Mouse (Mus musculus): ENCODE measurements around the gene Gm11114. TPM values are rescaled to one million over a fixed set of nuclear protein-coding genes. Genes with fewer than 3 reads are reported as not detected.

Gene Gm11114
- polyA plus RNA-seq (2012; rRNA removed) = not detected in 2 replicates

GRCm38 (mm10) chr9:85312473-85312872, at the start of gene Gm11114:
TSS of gene Gm11114 (plus strand) at chr9:85312773.

DNA sequence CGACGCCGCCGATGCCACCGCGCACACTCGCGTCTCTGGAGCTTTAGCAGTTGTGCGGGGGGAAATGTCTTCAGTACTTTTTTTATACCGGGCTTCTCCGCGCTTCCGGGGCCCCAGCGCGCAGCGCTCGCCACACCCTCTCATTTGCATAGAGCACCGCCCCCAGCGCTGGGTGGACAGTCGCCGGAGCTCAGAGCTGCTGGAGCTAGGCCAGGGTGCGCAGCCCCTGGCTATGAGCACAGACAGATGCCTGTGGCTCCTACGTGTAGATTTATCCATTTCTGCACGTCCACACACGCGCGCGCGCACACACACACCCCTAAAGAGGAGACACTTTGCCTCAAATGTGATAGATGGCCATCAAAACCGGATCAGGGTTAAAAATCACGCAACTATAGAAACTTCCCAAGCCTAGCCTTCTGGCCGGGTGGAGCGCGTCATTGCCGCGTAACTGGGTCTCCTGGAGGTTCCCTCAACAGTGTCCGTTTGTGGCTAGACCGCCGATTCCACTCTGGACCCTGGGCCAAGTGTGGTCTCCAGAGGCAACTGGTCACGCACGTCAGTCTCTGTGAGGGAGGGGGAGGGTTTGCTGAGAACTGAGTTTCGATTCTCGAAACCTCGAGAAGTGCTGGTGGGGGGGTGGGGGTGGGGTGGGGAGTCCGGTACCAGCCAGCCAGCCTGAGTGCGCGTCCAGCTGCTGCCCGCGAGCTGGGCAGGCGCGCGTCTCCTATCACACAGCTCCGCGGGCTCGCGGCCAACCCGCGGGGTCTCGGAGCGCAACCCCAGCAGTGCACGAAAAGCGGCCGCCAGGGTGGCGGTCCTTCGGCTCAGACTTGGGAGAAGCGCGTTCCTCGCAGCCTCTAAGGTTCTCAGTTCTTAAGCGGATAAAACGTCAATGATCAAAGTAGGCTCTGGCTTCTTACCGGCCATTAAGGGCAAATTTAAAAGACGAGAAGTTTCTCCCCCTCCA, 15.0 kb downstream of the Gm11114 start, which contains the start of gene Tent5a:
Gene Tent5a, minus strand, starts transcription at position 107 of the 970 bp plus-strand sequence.

Other genes starting within 250 kb of the Gm11114 start
- gene Tent5a, start 14.6 kb downstream of the Gm11114 start, polyA plus RNA-seq (2012; rRNA removed) = 3.2 and 4.2 TPM in 2 replicates

Measured in central nervous system, embryonic 11.5 days (tissue).